Mouse (Mus musculus): ENCODE measurements around the gene Zic2. TPM values are rescaled to one million over a fixed set of nuclear protein-coding genes. Genes with fewer than 3 reads are reported as not detected.

The Zic2 gene
- polyA plus RNA-seq, 2 experiments, result 0.03 TPM; not detected in 1

DNA sequence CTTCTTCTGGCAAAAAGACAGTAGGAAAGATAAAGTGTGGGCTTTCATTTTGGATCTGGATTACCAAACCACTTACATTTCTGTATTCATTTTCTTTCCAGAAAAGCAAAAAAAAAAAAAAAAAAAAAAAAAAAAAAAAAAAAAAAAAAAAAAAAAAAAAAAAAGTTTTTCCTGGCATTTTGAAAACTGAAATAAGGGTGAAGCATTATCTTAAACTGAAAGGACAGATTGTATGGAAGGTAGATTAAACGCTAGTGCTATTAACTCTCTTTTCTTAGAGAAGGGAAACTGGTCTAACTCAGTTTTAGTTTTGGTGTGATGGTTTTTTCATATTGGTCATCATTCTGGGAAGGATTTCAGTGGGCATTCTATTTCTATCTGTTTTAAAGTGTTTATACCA is 16.8 kb downstream of the Zic2 start:
- Histone ChIP-seq H3K27ac (no peak overlapping the region), H3K9me3 (ENCODE audit: control insufficient read depth, low read length) (no peaks in the 10 kb centered on the region), H3K9ac (replicated peaks) (no peak overlapping the region), H3K4me2 (ENCODE audit: low read depth) (no peak overlapping the region), H3K36me3 (replicated peaks; ENCODE audit: control insufficient read depth, insufficient read depth, low read depth) (no peaks in the 10 kb centered on the region), H3K27me3 (ENCODE audit: control insufficient read depth, insufficient read depth, low read length) (peaks cover 45% of the 10 kb centered on the region), H3K4me1 (replicated peaks; ENCODE audit: control insufficient read depth in 2 of 2, insufficient read depth in 2 of 2, low read length in 1 of 2) (no peaks in the 10 kb centered on the region), H3K4me3 (ENCODE audit: insufficient read depth in 1 of 2, low read depth in 2 of 2, low read length in 2 of 2) (no peak overlapping the region)
- DNase-seq (ENCODE audit: low read depth in 3 of 3, low spot score in 3 of 3) (no peak), ATAC-seq (ENCODE audit: insufficient read depth) (no peak)
- WGBS (ENCODE audit: insufficient replicate concordance), result 53% methylated on average over 1 of the region's 1 CpGs
- no peak for TF ChIP-seq EP300 (IDR thresholded peaks at IDR 0.05; ENCODE audit: low read depth)
- TF ChIP-seq CTCF (IDR thresholded peaks at IDR 0.05; ENCODE audit: low read depth), result no peak

DNA sequence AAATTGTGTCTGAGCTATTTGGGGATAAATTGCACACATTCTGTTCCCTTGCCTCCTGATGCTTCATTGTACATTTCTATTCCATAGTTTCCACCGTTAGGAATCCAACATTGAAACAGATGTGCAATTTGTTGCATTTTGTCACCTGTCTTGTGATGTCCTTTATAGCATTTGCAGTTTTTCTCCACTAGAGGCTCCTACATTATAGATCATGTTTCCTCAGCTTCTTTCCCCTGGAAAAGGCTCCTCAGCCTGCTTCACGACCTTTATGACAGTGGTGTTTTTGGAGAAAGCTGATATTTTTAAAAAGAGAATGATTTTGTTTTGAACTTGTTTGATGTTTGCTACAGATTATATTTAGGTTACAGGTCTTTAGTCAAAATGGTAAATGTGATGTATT is 33.8 kb downstream of the Zic2 start:
- 0 out of 2 replicates have a peak, but pooled peaks have one; percentile 13 for TF ChIP-seq CTCF (IDR thresholded peaks at IDR 0.05; ENCODE audit: low read depth)
- no peak for TF ChIP-seq EP300 (IDR thresholded peaks at IDR 0.05; ENCODE audit: low read depth)
- no peak for ATAC-seq (ENCODE audit: insufficient read depth)
- H3K9me3 ChIP-seq (ENCODE audit: control insufficient read depth, low read length), result no peaks in the 10 kb centered on the region
- WGBS (ENCODE audit: insufficient replicate concordance), result 17% methylated on average over 2 of the region's 2 CpGs
- DNase-seq (ENCODE audit: low read depth in 3 of 3, low spot score in 3 of 3), result no peak
- no peaks in the 10 kb centered on the region for H3K27me3 ChIP-seq (ENCODE audit: control insufficient read depth, insufficient read depth, low read length)
- H3K27ac ChIP-seq, result no peak overlapping the region
- no peak overlapping the region for H3K4me3 ChIP-seq (ENCODE audit: insufficient read depth in 1 of 2, low read depth in 2 of 2, low read length in 2 of 2)
- H3K9ac ChIP-seq (replicated peaks), result no peak overlapping the region
- H3K4me2 ChIP-seq (ENCODE audit: low read depth), result no peak overlapping the region
- no peaks in the 10 kb centered on the region for H3K36me3 ChIP-seq (replicated peaks; ENCODE audit: control insufficient read depth, insufficient read depth, low read depth)
- H3K4me1 ChIP-seq (replicated peaks; ENCODE audit: control insufficient read depth in 2 of 2, insufficient read depth in 2 of 2, low read length in 1 of 2), result no peaks in the 10 kb centered on the region

DNA sequence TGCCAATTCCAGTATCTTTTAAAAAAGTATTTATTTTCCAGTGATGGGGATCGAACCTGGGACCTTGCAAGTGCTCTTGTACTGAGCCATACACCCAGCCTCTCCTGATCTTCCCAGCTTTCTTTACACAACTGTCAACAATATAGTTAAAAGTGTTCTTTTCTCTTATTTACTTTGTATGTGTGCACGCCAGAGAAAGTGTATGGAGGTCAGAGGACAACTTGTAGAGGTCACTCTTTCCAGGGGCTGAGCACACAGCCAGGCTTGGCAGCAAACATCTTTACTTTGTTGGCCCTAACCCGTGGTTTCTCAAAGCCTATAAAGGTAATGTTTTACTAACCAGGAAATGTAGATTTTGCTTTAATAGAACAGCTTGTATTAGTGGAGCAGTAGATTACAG is 36.3 kb downstream of the Zic2 start:
- no peaks in the 10 kb centered on the region for H3K36me3 ChIP-seq (replicated peaks; ENCODE audit: control insufficient read depth, insufficient read depth, low read depth)
- no peak overlapping the region for H3K27ac ChIP-seq
- TF ChIP-seq CTCF (IDR thresholded peaks at IDR 0.05; ENCODE audit: low read depth) (no peak), EP300 (IDR thresholded peaks at IDR 0.05; ENCODE audit: low read depth) (no peak)
- H3K9me3 ChIP-seq (ENCODE audit: control insufficient read depth, low read length), result no peaks in the 10 kb centered on the region
- DNase-seq (ENCODE audit: low read depth in 3 of 3, low spot score in 3 of 3) (peak in 1 of 3 experiments; percentile 5), ATAC-seq (ENCODE audit: insufficient read depth) (no peak)
- H3K4me1 ChIP-seq (replicated peaks; ENCODE audit: control insufficient read depth in 2 of 2, insufficient read depth in 2 of 2, low read length in 1 of 2), result no peaks in the 10 kb centered on the region
- 39% methylated on average over 3 of the region's 3 CpGs for WGBS (ENCODE audit: insufficient replicate concordance)
- no peak overlapping the region for H3K4me3 ChIP-seq (ENCODE audit: insufficient read depth in 1 of 2, low read depth in 2 of 2, low read length in 2 of 2)
- H3K27me3 ChIP-seq (ENCODE audit: control insufficient read depth, insufficient read depth, low read length), result no peaks in the 10 kb centered on the region
- no peak overlapping the region for H3K4me2 ChIP-seq (ENCODE audit: low read depth)
- no peak overlapping the region for H3K9ac ChIP-seq (replicated peaks)

DNA sequence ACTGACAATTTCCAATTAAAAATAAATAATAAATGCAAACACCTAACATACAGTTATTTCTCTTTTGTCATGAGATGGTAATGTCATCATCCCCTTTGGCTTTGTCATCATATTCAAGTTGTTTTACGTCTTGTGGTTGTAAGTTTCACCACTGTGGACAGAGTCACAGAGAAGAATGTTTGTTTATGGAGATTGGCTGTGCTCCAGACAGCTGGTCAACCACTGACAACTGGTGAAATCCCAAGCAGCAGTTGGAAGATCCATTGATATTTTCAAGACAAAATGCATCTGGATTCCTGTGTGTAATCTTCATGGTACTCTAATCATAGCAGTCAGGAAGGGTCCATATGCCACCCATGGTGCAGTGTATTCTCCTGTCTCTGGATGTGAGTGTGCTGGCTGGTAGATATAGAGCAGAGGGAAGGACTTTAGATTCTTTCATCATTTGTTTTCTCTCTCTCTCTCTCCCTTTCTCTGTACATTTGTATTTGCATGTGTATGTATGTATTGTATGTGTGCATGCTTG is 38.3 kb downstream of the Zic2 start:
- Histone ChIP-seq H3K36me3 (replicated peaks; ENCODE audit: control insufficient read depth, insufficient read depth, low read depth) (no peaks in the 10 kb centered on the region), H3K4me3 (ENCODE audit: insufficient read depth in 1 of 2, low read depth in 2 of 2, low read length in 2 of 2) (no peak overlapping the region), H3K4me2 (ENCODE audit: low read depth) (no peak overlapping the region), H3K27ac (no peak overlapping the region), H3K9me3 (ENCODE audit: control insufficient read depth, low read length) (no peaks in the 10 kb centered on the region), H3K27me3 (ENCODE audit: control insufficient read depth, insufficient read depth, low read length) (no peaks in the 10 kb centered on the region), H3K4me1 (replicated peaks; ENCODE audit: control insufficient read depth in 2 of 2, insufficient read depth in 2 of 2, low read length in 1 of 2) (no peaks in the 10 kb centered on the region), H3K9ac (replicated peaks) (no peak overlapping the region)
- 39% methylated on average over 1 of the region's 1 CpGs for WGBS (ENCODE audit: insufficient replicate concordance)
- TF ChIP-seq CTCF (IDR thresholded peaks at IDR 0.05; ENCODE audit: low read depth) (no peak), EP300 (IDR thresholded peaks at IDR 0.05; ENCODE audit: low read depth) (no peak)
- no peak for ATAC-seq (ENCODE audit: insufficient read depth)
- no peak for DNase-seq (ENCODE audit: low read depth in 3 of 3, low spot score in 3 of 3)

DNA sequence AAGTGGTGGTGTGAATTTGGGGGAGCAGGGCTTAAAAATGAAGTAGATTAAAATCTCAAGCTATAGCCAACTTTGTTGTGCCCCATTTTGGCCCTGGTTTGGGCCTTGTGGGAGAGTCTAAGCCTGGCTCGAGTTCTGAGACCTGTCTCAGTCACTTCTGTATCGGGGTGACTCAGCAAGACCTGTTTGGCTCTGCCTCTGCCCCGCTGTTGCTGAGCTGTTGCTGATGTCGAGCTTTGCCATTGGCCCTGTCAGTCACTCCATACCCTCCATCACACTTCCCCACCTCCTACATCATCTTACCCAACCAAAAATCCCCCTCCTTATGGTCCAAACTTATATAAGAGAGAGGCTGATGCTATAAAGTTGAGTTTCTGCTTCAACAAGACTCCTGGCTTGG is 53.2 kb downstream of the Zic2 start:
- Histone ChIP-seq H3K36me3 (replicated peaks; ENCODE audit: control insufficient read depth, insufficient read depth, low read depth) (no peaks in the 10 kb centered on the region), H3K27me3 (ENCODE audit: control insufficient read depth, insufficient read depth, low read length) (no peaks in the 10 kb centered on the region), H3K9me3 (ENCODE audit: control insufficient read depth, low read length) (no peaks in the 10 kb centered on the region), H3K4me2 (ENCODE audit: low read depth) (no peak overlapping the region), H3K27ac (no peak overlapping the region), H3K4me3 (ENCODE audit: insufficient read depth in 1 of 2, low read depth in 2 of 2, low read length in 2 of 2) (no peak overlapping the region), H3K4me1 (replicated peaks; ENCODE audit: control insufficient read depth in 2 of 2, insufficient read depth in 2 of 2, low read length in 1 of 2) (peaks cover 0 to 2% of the 10 kb centered on the region in 2 experiments; a peak in 1 of 4 replicates), H3K9ac (replicated peaks) (no peak overlapping the region)
- TF ChIP-seq EP300 (IDR thresholded peaks at IDR 0.05; ENCODE audit: low read depth), result no peak
- no peak for TF ChIP-seq CTCF (IDR thresholded peaks at IDR 0.05; ENCODE audit: low read depth)
- DNase-seq (ENCODE audit: low read depth in 3 of 3, low spot score in 3 of 3) (no peak), ATAC-seq (ENCODE audit: insufficient read depth) (no peak)
- WGBS (ENCODE audit: insufficient replicate concordance), result 48% methylated on average over 4 of the region's 4 CpGs

Other genes starting within 250 kb of the Zic2 start
- not detected in 2 replicates for gene Gm5089, start 24.3 kb upstream of the Zic2 start, polyA plus RNA-seq (2012; rRNA removed)
- gene Gm5089, start 24.3 kb upstream of the Zic2 start, polyA plus RNA-seq (2014; fragmentation: Nextera tagmentation; extraction: Ambion mirVana), result not detected in 2 replicates
- gene Zic5, start 9.8 kb upstream of the Zic2 start, polyA plus RNA-seq (2012; rRNA removed), result 0.01 TPM in 1 of 2 replicates, not detected in the other
- not detected in 2 replicates for gene Zic5, start 9.8 kb upstream of the Zic2 start, polyA plus RNA-seq (2014; fragmentation: Nextera tagmentation; extraction: Ambion mirVana)
- not detected in 2 replicates for gene Gm10837, start 15.2 kb downstream of the Zic2 start, polyA plus RNA-seq (2012; rRNA removed)
- not detected in 2 replicates for gene Gm10837, start 15.2 kb downstream of the Zic2 start, polyA plus RNA-seq (2014; fragmentation: Nextera tagmentation; extraction: Ambion mirVana)
- 5.9 and 8.9 TPM in 2 replicates for gene Pcca, start 58.9 kb downstream of the Zic2 start, polyA plus RNA-seq (2012; rRNA removed)
- 9.8 and 11.1 TPM in 2 replicates for gene Pcca, start 58.9 kb downstream of the Zic2 start, polyA plus RNA-seq (2014; fragmentation: Nextera tagmentation; extraction: Ambion mirVana)

Data from liver, embryonic 14.5 days (tissue).